Mouse (Mus musculus) stomach, postnatal 0 days (tissue): Measurements from ENCODE around the gene Tnrc6a. TPM values are rescaled to one million over a fixed set of nuclear protein-coding genes. Genes with fewer than 3 reads are reported as not detected.

Experiments
- ATAC-seq: fragments of 200-750 bp; cut with Nextera tagmentation; 2 replicates; pipeline ENCODE4 v1.8.0; 2017; ENCODE audit not compliant: low FRiP score, low TSS enrichment
- DNase-seq: peaks from one replicate; pipeline ENCODE4 v3.0.0-alpha.2; 2016; ENCODE audit warnings: low spot score
- H3K27ac ChIP-seq: fragments of 300-500 bp; sonication (generic); replicated peaks from 2 replicates; pipeline ENCODE4 v1.5.1; 2014; ENCODE audit warnings: mild to moderate bottlenecking, control low read depth
- H3K27me3 ChIP-seq: fragments of 300-500 bp; sonication (generic); 2 replicates; pipeline ENCODE4 v1.6.1; 2014; ENCODE audit warnings: low read length; ENCODE audit not compliant: control insufficient read depth, insufficient read depth
- H3K36me3 ChIP-seq: fragments of 300-500 bp; sonication (generic); 2 replicates; pipeline ENCODE4 v1.6.1; 2014; ENCODE audit warnings: low read length, mixed read lengths; ENCODE audit not compliant: control insufficient read depth, insufficient read depth
- H3K4me1 ChIP-seq: fragments of 300-500 bp; sonication (generic); replicated peaks from 2 replicates; pipeline ENCODE4 v1.6.1; 2014; ENCODE audit warnings: antibody characterized with exemption; ENCODE audit not compliant: control insufficient read depth, insufficient read depth
- H3K4me2 ChIP-seq: fragments of 300-500 bp; sonication (generic); replicated peaks from 2 replicates; pipeline ENCODE4 v1.6.1; 2014; ENCODE audit warnings: low read depth, mild to moderate bottlenecking, control low read depth, moderate library complexity
- H3K4me3 ChIP-seq: fragments of 300-500 bp; sonication (generic); 2 replicates; pipeline ENCODE4 v1.5.1; 2014; ENCODE audit warnings: low read depth, low read length, control low read depth
- H3K9ac ChIP-seq: fragments of 300-500 bp; sonication (generic); 2 replicates; pipeline ENCODE4 v1.6.1; 2014; ENCODE audit warnings: mild to moderate bottlenecking, low read length, control low read depth, mixed read lengths
- H3K9me3 ChIP-seq: fragments of 300-500 bp; sonication (generic); 2 replicates; pipeline ENCODE4 v1.6.1; 2016; ENCODE audit warnings: low read length; ENCODE audit not compliant: control insufficient read depth
- CTCF ChIP-seq: IDR thresholded peaks from 2 replicates; pipeline ENCODE4 v1.5.1; 2016; ENCODE audit warnings: antibody characterized with exemption, low read depth, mild to moderate bottlenecking, moderate library complexity
- EP300 ChIP-seq: optimal IDR thresholded peaks from 2 replicates; pipeline ENCODE3; 2016; ENCODE audit warnings: antibody characterized with exemption
- WGBS: fragments of 180-500 bp; shearing (Covaris S2); extraction: QIAGEN DNeasy Blood & Tissue Kit; methylation state at CpG from one replicate; pipeline ENCODE4 v1.1.7; 2014; 5-methylcytosine and 5-hydroxymethylcytosine counted together
- polyA plus RNA-seq: library from polyadenylated mRNA; unstranded; fragments of >200 nt; fragmentation: Nextera tagmentation; extraction: Ambion mirVana; gene quantifications from 2 replicates; pipeline ENCODE4 v1.2.1, GENCODE M21; 2015

Gene Tnrc6a
- polyA plus RNA-seq, 1 experiment from 2014 or later = 44.2 TPM

GRCm38 (mm10) chr7:123217448-123218354, 94.0 kb downstream of the Tnrc6a start:
- ATAC-seq = no peak
- Histone ChIP-seq H3K4me3 (no peak overlapping the region), H3K27ac (no peak overlapping the region), H3K27me3 (no peaks in the 10 kb centered on the region), H3K36me3 (no peaks in the 10 kb centered on the region), H3K4me2 (no peak overlapping the region), H3K9ac (no peak overlapping the region), H3K4me1 (no peaks in the 10 kb centered on the region), H3K9me3 (no peaks in the 10 kb centered on the region)
- 75% methylated on average over 7 of the region's 7 CpGs for WGBS
- no peak for DNase-seq
- no peak for TF ChIP-seq EP300

GRCm38 (mm10) chr7:123218620-123219019, 94.9 kb downstream of the Tnrc6a start:
- Histone ChIP-seq H3K9ac (no peak overlapping the region), H3K27ac (no peak overlapping the region), H3K36me3 (no peaks in the 10 kb centered on the region), H3K4me2 (no peak overlapping the region), H3K4me1 (no peaks in the 10 kb centered on the region), H3K9me3 (no peaks in the 10 kb centered on the region), H3K27me3 (no peaks in the 10 kb centered on the region), H3K4me3 (no peak overlapping the region)
- 52% methylated on average over 6 of the region's 6 CpGs for WGBS
- ATAC-seq (no peak), DNase-seq (no peak)
- TF ChIP-seq CTCF = no peak

GRCm38 (mm10) chr7:123219781-123220632, 96.3 kb downstream of the Tnrc6a start:
- Histone ChIP-seq H3K9ac (no peak overlapping the region), H3K36me3 (no peaks in the 10 kb centered on the region), H3K9me3 (no peaks in the 10 kb centered on the region), H3K27ac (no peak overlapping the region), H3K27me3 (no peaks in the 10 kb centered on the region), H3K4me3 (no peak overlapping the region), H3K4me2 (no peak overlapping the region), H3K4me1 (no peaks in the 10 kb centered on the region)
- TF ChIP-seq CTCF = no peak
- TF ChIP-seq EP300 = no peak
- DNase-seq (no peak), ATAC-seq (no peak)
- 74% methylated on average over 13 of the region's 13 CpGs for WGBS

DNA sequence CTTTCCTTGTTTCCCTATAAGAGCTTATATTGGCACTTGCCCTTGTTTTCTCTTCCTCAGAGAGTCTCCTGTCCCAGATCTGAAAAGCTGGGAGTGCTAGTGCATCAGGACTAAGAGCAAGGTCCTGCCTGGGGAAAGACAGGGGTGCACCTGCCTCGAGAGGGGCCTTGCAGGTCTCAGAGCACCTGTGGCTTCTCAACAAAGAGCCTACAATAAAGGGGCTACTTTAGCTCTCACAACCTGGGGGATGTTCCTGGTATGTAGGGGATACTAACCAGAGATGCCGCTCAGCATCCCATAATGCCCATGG, 96.9 kb downstream of the Tnrc6a start:
- no peak for ATAC-seq
- no peak for DNase-seq
- H3K36me3 ChIP-seq = no peaks in the 10 kb centered on the region

GRCm38 (mm10) chr7:123224076-123224475, 100.4 kb downstream of the Tnrc6a start:
- H3K4me2 ChIP-seq = no peak overlapping the region
- TF ChIP-seq EP300 = no peak
- TF ChIP-seq CTCF = no peak
- no peak overlapping the region for H3K27ac ChIP-seq
- no peaks in the 10 kb centered on the region for H3K9me3 ChIP-seq
- ATAC-seq (no peak), DNase-seq (no peak)
- no peak overlapping the region for H3K9ac ChIP-seq
- no peaks in the 10 kb centered on the region for H3K27me3 ChIP-seq
- 71% methylated on average over 9 of the region's 9 CpGs for WGBS
- H3K36me3 ChIP-seq = no peaks in the 10 kb centered on the region
- H3K4me3 ChIP-seq = no peak overlapping the region
- H3K4me1 ChIP-seq = no peaks in the 10 kb centered on the region

More for the DNA sequence above, 96.9 kb downstream of the Tnrc6a start:
- no peaks in the 10 kb centered on the region for H3K9me3 ChIP-seq
- WGBS = 72% methylated on average over 2 of the region's 2 CpGs
- no peak overlapping the region for H3K27ac ChIP-seq
- H3K27me3 ChIP-seq = no peaks in the 10 kb centered on the region
- H3K4me2 ChIP-seq = no peak overlapping the region
- no peak overlapping the region for H3K9ac ChIP-seq
- no peak overlapping the region for H3K4me3 ChIP-seq
- H3K4me1 ChIP-seq = no peaks in the 10 kb centered on the region
- TF ChIP-seq EP300 = no peak
- TF ChIP-seq CTCF = no peak

DNA sequence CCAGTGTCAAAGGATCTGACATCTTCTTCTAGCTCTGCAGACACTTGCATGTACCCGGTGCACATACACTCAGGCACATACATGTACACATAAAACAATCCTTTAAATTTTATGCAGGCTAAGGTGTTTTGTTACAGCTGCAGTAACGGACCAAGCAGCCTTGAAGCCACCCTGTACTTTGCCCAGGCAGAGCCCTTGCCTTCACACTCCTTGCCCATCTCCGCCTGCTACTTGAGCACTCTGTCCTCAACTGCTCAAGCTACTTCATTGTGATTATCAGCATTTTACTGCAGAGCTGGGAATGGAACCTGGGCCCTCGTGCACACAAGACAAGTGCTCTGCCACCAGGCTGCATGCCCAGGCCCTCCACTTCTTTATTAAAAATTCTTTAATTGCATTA, 101.5 kb downstream of the Tnrc6a start:
- 79% methylated on average over 4 of the region's 4 CpGs for WGBS
- ATAC-seq = no peak

More for the DNA sequence above, 101.5 kb downstream of the Tnrc6a start:
- no peak overlapping the region for H3K27ac ChIP-seq
- H3K4me2 ChIP-seq = no peak overlapping the region
- no peaks in the 10 kb centered on the region for H3K27me3 ChIP-seq
- no peaks in the 10 kb centered on the region for H3K9me3 ChIP-seq
- no peaks in the 10 kb centered on the region for H3K36me3 ChIP-seq
- no peak overlapping the region for H3K9ac ChIP-seq
- no peaks in the 10 kb centered on the region for H3K4me1 ChIP-seq
- TF ChIP-seq CTCF (no peak), EP300 (no peak)
- DNase-seq = no peak
- no peak overlapping the region for H3K4me3 ChIP-seq
